Mouse (Mus musculus) left cerebral cortex, postnatal 4 days (tissue): ENCODE data around the gene L3mbtl2. TPM values are rescaled to one million over a fixed set of nuclear protein-coding genes. Genes with fewer than 3 reads are reported as not detected.

Experiments
- DNase-seq: peaks from one replicate; pipeline ENCODE4 v3.0.0-alpha.2; 2022
- intact Hi-C: fragments of 180-260 bp; cut with DNase I; formaldehyde crosslinking; loops from one replicate; pipeline ENCODE4 v1.15.1; 2025
- total RNA-seq, 2 experiments: library from RNA; stranded (reverse); gene quantifications; 2 replicates each; pipeline ENCODE4 v1.2.3; 2021

The L3mbtl2 gene
- total RNA-seq, 2 experiments from 2014 or later: 35.6 to 39.8 TPM

DNA sequence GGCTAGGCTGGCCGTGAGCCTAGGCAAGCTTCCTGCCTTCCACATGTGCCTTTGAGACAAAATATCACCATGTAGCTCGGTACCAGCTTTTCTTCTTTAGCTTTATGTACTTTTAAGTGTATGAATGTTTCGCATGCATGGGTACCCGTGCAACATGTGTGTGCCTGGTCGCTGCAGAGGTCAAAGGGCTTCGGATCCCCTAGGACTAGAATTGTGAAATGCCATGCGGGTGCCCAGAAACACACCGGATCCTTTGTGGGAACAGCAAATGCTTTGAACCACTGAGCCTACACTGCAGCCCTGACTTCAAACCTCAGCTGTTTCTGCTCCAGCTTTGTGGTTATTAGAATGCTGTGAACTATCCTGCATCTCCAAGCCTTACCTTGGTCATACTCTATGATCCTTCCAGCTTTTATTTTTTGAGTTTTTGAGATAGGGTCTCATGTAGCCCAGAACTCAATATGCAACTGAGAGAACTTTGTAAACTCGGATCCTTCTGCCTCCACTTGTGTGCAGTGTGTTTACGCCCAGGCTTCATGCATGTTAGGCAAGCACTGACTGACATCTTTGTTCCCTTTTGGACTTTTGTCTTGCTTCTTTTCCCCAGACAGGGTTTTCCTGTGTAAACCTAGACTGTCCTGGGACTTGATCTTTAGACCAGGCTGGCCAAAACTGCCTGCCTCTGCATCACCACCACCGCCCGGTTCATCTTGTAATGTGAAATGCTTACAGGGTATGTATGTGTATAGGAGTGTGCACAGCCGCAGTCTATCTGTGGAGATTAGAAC is 38.8 kb downstream of the L3mbtl2 start:
- no peak for DNase-seq
- intact Hi-C loops: no loop called here

DNA sequence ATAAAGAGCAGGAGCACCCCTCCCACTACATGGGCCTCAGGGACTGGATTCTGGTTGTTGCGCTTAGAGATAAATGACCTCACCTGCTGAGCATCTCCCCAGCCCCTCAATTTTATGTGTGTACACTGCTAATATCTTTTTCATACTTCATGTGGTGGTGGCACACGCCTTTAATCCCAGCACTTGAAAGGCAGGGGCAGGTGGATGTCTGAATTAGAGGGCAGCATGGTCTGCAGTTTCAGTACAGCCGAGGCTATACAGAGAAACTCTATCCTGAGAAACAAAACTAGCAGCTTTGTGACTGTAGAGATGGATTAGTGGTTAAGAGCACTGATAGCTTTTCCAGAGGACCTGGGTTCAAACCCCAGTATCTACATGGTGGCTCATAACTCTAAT is 39.4 kb downstream of the L3mbtl2 start:
- DNase-seq: no peak
- intact Hi-C loops: no loop called here

DNA sequence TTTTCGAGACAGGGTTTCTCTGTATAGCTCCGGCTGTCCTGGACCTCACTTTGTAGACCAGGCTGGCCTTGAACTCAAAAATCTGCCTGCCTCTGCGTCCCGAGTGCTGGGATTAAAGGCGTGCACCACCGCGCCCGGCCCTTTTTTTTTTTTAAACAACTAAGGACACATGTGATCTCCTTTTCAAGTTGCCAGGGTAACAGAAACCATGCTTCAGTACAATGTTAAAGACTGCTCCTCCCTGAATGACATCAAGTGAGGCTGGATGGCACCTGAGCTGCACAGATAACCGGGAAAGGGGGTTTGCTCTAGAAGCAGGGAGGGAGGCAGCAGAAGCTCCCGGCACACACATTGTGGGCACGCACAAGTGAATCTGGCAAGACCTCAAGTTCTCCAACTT is 45.3 kb downstream of the L3mbtl2 start:
- no peak for DNase-seq
- intact Hi-C loops: no loop called here

DNA sequence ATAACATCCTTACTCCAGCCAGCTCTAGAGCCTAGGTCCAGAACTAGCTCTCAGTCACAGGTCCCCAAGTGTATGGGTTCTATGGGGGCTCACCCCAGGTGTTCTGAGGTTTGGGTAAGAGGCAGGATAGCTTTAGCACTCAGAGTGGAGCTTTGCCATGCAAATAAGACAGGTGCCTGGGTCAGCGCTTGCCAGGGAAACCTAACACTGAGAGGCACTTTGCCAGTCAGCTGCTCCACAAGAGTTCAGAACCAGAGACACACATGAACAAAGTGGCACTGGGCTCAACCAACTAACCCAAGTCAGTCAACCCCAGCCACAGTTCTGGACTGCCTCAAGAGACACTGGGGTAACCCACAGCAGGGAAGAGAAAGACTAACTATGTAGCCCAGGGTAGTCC is 46.0 kb downstream of the L3mbtl2 start:
- intact Hi-C loops: no loop called here

DNA sequence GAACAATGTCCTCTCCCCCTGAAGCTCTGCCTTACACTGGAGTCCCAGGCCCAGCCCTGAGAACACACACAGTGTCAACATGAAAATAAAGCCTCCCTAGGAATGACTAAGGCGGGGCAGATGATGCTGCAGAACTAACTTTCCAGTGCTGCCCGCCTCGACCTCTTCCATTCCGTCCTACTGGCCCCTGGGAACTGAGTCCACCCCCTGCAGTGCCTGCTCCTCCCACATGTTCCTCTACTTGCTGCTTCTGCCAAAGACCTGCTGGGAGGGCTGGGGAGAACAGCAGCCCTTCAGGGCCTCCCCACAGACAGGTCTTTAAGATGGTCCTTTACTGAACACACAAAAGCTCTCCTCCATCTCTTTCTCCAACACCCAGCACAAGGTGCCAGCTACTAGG is 47.1 kb downstream of the L3mbtl2 start:
- intact Hi-C loops: no loop called here
- no peak for DNase-seq

More for the DNA sequence above, 46.0 kb downstream of the L3mbtl2 start:
- DNase-seq: no peak

DNA sequence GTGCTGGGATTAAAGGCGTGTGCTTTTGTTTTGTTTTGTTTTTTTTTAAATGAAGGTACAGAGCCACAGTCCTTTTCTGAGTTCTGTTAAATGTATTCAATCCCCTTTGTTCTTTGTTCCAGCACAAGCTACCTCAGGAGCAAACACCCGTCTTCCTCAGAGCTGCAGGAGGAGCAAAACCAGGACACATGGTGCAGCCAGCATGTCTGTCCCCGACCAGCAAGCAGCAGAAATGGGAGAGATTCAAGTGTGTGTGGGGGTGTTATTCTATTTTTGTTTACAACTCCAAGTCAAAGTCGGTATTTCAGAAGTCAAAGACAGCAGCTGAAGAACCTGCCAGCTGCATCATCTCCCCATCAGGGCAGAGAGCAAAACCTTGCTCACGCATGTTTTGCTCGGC is 50.1 kb downstream of the L3mbtl2 start:
- no peak for DNase-seq
- intact Hi-C loops: no loop called here

DNA sequence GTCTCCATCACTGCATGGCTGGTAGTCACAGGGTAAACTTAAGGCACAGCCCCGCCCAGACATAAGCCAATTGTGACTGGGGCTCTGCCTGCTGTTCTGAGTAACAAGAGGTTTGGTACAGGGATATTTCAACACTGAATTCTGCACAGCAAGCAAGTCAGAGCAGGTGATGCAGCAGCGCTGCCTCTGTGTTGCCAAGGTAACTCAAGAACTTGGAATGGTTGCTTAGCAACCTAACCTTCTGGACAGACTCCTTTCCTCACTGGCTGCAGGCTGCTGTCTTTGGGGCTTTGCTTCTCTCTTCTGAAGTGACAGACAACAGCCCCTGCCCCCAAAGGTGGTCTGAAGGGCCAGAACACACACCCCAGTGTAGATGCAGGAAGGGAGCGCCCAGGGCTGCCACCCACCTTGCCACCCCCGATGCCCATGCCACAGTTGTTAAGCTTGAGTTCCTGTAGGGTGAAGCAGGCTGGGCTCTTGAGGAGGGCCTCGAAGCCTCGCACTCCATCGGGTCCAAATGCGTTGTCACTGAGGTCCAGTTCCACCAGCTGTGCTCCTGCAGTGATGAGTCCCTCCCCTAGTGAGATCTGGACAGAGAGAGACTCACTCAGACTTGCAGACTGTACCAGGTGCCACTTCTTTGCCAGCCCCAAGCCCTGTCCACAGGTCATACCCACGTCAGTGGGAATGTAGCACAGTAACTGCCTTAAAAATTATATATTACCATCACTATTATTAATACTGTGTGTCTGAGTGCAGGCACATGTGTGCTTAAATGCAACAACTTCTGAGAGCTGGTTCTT is 54.8 kb downstream of the L3mbtl2 start:
- DNase-seq: no peak
- intact Hi-C loops: no loop called here

DNA sequence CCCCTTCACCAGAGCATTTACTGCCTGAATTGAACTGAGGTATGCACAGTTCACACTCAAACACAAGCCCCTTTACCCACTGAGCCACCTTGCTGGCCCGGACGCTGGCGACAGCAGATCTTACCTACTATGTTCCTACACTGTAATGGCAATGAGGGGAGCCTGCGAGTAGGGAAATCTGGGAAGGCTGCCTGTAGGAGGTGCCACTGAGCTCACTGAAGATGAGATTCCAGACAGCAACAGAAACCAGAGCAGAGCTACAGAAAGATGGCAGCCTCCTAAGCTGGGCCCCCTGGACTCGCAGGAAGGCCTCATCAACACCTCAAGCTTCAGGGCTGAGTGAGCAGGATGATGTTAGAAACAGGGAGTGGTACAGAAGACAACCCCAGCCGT is 55.4 kb downstream of the L3mbtl2 start:
- DNase-seq: no peak
- intact Hi-C loops: no loop called here

DNA sequence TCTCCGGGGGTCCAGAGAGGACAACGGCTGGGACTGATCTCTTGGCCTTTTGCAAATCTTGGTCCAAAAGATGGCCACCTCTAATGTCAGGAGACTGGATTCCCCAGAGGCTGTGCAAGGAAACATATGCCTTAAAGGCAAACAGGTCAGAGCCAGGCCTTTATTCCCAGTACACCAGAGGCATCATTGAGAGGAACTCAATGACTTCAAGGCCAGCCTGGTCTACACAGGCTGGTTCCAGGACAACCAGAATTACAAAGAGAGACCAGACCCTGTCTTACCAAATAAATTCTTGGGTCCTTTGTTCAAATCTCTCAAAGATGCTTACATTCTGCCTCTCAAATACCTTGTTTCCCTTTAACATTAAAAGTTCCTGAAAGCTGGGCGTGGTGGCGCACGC is 58.7 kb downstream of the L3mbtl2 start:
- DNase-seq: no peak
- intact Hi-C loops: no loop called here

DNA sequence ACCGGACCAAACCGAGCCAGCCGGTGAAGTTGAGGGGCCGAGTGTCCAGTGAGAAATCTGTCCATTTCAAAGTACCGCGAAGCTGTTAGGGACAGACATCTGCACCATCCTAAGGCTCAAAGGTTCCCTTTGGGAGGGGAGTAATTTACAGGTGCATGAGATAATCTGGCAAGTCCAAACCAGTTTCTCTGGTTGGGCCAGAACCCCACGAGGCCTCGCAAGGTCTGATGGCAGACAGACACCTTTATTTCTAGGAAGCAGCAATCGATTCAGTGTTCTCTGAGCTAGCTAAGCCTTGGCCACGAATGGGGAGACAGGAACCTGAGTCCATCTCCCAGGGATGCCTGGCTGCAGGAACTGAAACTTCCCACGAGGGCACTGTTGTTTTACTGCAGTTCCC is 60.0 kb downstream of the L3mbtl2 start:
- intact Hi-C loops: no loop called here
- DNase-seq: no peak

DNA sequence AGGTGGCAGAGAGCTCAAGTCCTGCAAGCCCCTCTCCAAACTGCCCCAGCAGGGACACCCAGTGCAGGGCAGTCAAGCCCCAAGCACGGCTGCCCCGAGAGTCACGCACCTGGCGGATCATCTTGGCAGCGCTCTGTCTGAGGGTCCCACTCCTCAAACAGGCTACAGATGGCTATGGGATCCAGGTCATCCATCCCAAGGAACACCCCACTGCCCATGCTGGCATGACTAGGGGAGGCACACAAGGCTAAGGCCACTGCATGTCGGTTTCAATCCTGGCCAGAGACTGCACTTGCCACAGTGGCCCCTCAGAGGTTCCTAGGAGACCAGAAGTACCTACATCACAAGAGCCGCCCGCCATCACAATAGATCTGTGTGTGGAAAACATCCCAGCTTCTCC is 62.3 kb downstream of the L3mbtl2 start:
- no peak for DNase-seq

DNA sequence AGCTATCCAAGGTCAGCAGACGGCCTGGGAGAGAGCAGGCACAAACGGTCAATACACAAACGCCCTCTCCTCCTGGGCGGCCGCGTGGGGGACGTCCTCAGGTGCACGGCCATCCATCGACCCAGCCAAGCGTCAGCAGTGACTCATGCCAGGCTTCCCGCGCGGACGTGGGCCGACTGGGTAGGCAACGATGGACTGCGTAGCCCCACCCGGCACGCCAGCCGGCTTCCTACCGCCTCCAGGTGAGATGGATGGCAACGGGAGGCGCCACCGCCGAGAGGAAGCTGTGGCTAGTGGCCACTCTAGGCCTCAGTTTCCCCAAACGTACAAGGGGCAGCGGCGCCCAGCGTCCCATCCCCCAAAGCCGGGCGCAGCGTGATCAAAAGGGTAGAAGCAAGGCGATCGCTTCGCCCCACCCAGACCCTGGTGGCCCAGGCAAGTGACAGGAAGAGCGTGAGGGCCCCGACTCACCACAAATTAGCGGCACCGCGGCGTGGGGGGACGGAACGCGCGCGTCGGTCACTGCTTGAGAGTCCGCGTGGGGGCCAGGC is 65.6 kb downstream of the L3mbtl2 start:
- intact Hi-C loops: no loop called here
- peak; percentile 39 for DNase-seq

More for the DNA sequence above, 62.3 kb downstream of the L3mbtl2 start:
- intact Hi-C loops: no loop called here

DNA sequence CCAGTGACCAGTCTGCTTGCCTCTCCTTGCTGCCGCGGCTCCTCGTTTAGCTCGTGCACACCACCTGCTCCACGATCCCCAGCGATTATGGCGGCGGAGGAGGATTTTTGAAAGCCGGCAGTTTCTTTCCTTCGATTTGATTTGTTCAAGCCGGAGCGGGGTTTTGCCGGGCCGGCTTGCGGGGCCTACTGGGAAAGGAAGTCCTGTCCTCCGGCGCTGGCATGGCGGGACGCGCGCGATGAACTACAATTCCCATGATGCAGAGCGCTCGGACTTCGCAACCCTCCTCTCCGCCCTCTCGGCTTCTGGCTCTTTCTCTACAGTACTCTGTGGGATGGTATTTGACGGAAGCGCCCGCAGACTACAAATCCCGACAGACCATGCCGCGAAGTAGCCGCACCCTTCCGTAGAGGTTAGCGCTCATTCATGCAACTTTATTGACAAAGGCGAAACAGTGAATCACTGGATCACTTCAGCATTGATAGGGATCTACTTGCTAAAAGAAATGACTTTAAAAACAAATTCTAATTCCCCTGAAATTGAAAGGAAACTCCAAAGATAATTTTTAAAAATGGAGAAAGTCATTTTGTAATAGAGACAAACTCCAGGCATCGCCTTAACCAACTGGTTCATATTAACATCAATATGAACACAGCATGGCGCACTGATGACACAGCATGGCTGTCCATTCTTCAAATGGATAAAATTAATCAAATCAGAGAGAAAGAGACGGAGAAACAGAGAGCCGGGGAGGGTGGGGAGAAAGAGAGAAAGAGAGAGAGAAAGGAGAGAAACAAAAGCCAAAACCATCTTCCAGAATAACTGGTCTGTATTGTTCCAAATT is 66.3 kb downstream of the L3mbtl2 start:
- intact Hi-C loops: no loop called here
- peak; percentile 98 for DNase-seq

DNA sequence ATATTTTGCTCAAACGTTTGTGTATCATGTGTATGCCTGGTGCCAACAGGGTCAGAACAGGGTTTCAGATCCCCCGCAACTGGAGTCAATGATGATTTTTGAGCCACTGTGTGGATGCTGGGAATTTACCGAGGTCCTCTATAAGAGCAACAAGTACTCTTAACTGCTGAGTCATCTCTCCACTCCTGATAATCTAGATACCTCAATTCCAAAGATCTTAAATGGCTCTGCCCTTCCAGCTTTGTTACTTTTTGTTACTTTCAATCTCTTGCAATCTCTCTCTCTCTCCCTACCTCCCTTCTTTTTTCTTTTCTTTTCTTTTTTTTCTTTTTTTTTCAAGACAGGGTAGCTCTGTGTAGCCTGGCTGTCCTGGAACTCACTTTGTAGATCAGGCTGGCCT is 71.4 kb downstream of the L3mbtl2 start:
- DNase-seq: no peak
- intact Hi-C loops: no loop called here

Other genes with a start within 250 kb of the L3mbtl2 start
- gene Rbx1, start 197.6 kb upstream of the L3mbtl2 start, total RNA-seq: 100 to 1,000 TPM; 141 to 149 TPM
- 10 to 100 TPM; 72.1 to 74.3 TPM for gene Ep300, start 78.5 kb upstream of the L3mbtl2 start, total RNA-seq
- 10 to 100 TPM; 25.3 to 26.6 TPM for gene Chadl, start 33.4 kb downstream of the L3mbtl2 start, total RNA-seq
- 100 to 1,000 TPM; 219 to 235 TPM for gene Zc3h7b, start 81.2 kb downstream of the L3mbtl2 start, total RNA-seq
- 100 to 1,000 TPM; 170 to 180 TPM for gene Rangap1, start 81.6 kb downstream of the L3mbtl2 start, total RNA-seq
- gene Tef, start 138.5 kb downstream of the L3mbtl2 start, total RNA-seq: 10 to 100 TPM; 68.1 to 69.6 TPM
- 10 to 100 TPM; 20.3 to 22.6 TPM for gene Tob2, start 194.9 kb downstream of the L3mbtl2 start, total RNA-seq
- gene Phf5a, start 208.0 kb downstream of the L3mbtl2 start, total RNA-seq: 10 to 100 TPM; 51.8 to 59.7 TPM
- gene Aco2, start 208.4 kb downstream of the L3mbtl2 start, total RNA-seq: 100 to 1,000 TPM; 273 to 304 TPM